Mouse (Mus musculus) liver, embryonic 11.5 days (tissue): ENCODE measurements around the gene Exoc2. TPM values are rescaled to one million over a fixed set of nuclear protein-coding genes. Genes with fewer than 3 reads are reported as not detected.
A peak's percentile ranks its signal among the peaks of the same experiment; 100 is the strongest.

ENCODE experiments used
- ATAC-seq: fragments of 200-750 bp; cut with Nextera tagmentation; replicated peaks from 2 replicates; pipeline ENCODE4 v1.8.0; 2017; ENCODE audit warnings: moderate number of reproducible peaks, mild to moderate bottlenecking, moderate TSS enrichment, moderate library complexity; ENCODE audit not compliant: low FRiP score
- DNase-seq: peaks from one replicate; pipeline ENCODE4 v3.0.0-alpha.2; 2017; ENCODE audit warnings: low spot score
- H3K27ac ChIP-seq: fragments of 300-500 bp; sonication (generic); 2 replicates; pipeline ENCODE4 v1.5.1; 2014; ENCODE audit warnings: mild to moderate bottlenecking, low read depth, low read length, control low read depth
- H3K27me3 ChIP-seq: fragments of 300-500 bp; sonication (generic); replicated peaks from 2 replicates; pipeline ENCODE4 v1.6.1; 2014; ENCODE audit warnings: low read length, mixed read lengths; ENCODE audit not compliant: control insufficient read depth, insufficient read depth
- H3K36me3 ChIP-seq: fragments of 300-500 bp; sonication (generic); 2 replicates; pipeline ENCODE4 v1.6.1; 2014; ENCODE audit warnings: mild to moderate bottlenecking, low read length, moderate library complexity, mixed read lengths; ENCODE audit not compliant: control insufficient read depth, insufficient read depth
- H3K4me1 ChIP-seq: fragments of 300-500 bp; sonication (generic); replicated peaks from 2 replicates; pipeline ENCODE4 v1.6.1; 2014; ENCODE audit warnings: low read length, mixed read lengths; ENCODE audit not compliant: control insufficient read depth, insufficient read depth
- H3K4me2 ChIP-seq: fragments of 300-500 bp; sonication (generic); 2 replicates; pipeline ENCODE4 v1.6.1; 2014; ENCODE audit warnings: mild to moderate bottlenecking, control low read depth, moderate library complexity
- H3K4me3 ChIP-seq: fragments of 300-500 bp; sonication (generic); 2 replicates; pipeline ENCODE4 v1.5.1; 2014; ENCODE audit warnings: low read depth, low read length, control low read depth
- H3K9ac ChIP-seq: fragments of 300-500 bp; sonication (generic); 2 replicates; pipeline ENCODE4 v1.6.1; 2014; ENCODE audit warnings: low read depth, low read length, control low read depth
- H3K9me3 ChIP-seq: fragments of 300-500 bp; sonication (generic); 2 replicates; pipeline ENCODE4 v1.6.1; 2016; ENCODE audit warnings: low read length, inconsistent platforms, mixed read lengths; ENCODE audit not compliant: control insufficient read depth
- WGBS: fragments of 180-500 bp; shearing (Covaris S2); extraction: QIAGEN DNeasy Blood & Tissue Kit; methylation state at CpG from one replicate; pipeline ENCODE4 v1.1.7; 2014; 5-methylcytosine and 5-hydroxymethylcytosine counted together
- polyA plus RNA-seq: library from polyadenylated mRNA; unstranded; fragments of >200 nt; fragmentation: Nextera tagmentation; extraction: Ambion mirVana; gene quantifications from 2 replicates; pipeline ENCODE4 v1.2.1, GENCODE M21; 2014

The Exoc2 gene
- polyA plus RNA-seq, 1 experiment from 2014 or later, result 28.4 TPM

- Histone ChIP-seq H3K9me3 (no peaks in the 10 kb centered on the region), H3K27ac (no peak overlapping the region), H3K4me3 (no peak overlapping the region), H3K4me2 (no peak overlapping the region), H3K27me3 (no peaks in the 10 kb centered on the region), H3K4me1 (no peaks in the 10 kb centered on the region), H3K9ac (no peak overlapping the region), H3K36me3 (no peaks in the 10 kb centered on the region)
- ATAC-seq, result no peak
- no peak for DNase-seq
- WGBS, result 89% methylated on average over 3 of the region's 3 CpGs
Observed at GRCm38 (mm10) chr13:30840700-30841099, 133.2 kb downstream of the Exoc2 start.

GRCm38 (mm10) chr13:30836342-30836741, 137.6 kb downstream of the Exoc2 start:
- Histone ChIP-seq H3K4me1 (no peaks in the 10 kb centered on the region; the same call in 1 of the 2 replicates), H3K4me2 (no peak overlapping the region), H3K4me3 (no peak overlapping the region), H3K27me3 (no peaks in the 10 kb centered on the region), H3K27ac (no peak overlapping the region), H3K9ac (no peak overlapping the region), H3K9me3 (no peaks in the 10 kb centered on the region), H3K36me3 (no peaks in the 10 kb centered on the region)
- ATAC-seq, result no peak
- 83% methylated on average over 1 of the region's 1 CpGs for WGBS
- DNase-seq, result no peak

GRCm38 (mm10) chr13:30834859-30835258, 139.0 kb downstream of the Exoc2 start:
- Histone ChIP-seq H3K9me3 (no peaks in the 10 kb centered on the region), H3K36me3 (no peaks in the 10 kb centered on the region), H3K4me2 (peak overlapping the region; percentile 48; the same call in 1 of the 2 replicates), H3K9ac (no peak overlapping the region), H3K4me1 (no peaks in the 10 kb centered on the region; the same call in 1 of the 2 replicates), H3K4me3 (0 out of 2 replicates have a peak overlapping the region, but pooled peaks have one; percentile 15), H3K27me3 (no peaks in the 10 kb centered on the region), H3K27ac (no peak overlapping the region)
- WGBS, result 79% methylated on average over 9 of the region's 9 CpGs
- DNase-seq, result no peak
- ATAC-seq, result no peak

- Histone ChIP-seq H3K4me2 (peak overlapping the region; percentile 48; the same call in 1 of the 2 replicates), H3K36me3 (no peaks in the 10 kb centered on the region), H3K4me3 (0 out of 2 replicates have a peak overlapping the region, but pooled peaks have one; percentile 15), H3K9ac (no peak overlapping the region), H3K27ac (no peak overlapping the region), H3K4me1 (no peaks in the 10 kb centered on the region; the same call in 1 of the 2 replicates), H3K27me3 (no peaks in the 10 kb centered on the region), H3K9me3 (no peaks in the 10 kb centered on the region)
- WGBS, result 52% methylated on average over 6 of the region's 6 CpGs
- DNase-seq (no peak), ATAC-seq (no peak)
Observed at GRCm38 (mm10) chr13:30834349-30834748, 139.5 kb downstream of the Exoc2 start.

GRCm38 (mm10) chr13:30833476-30834149, 140.3 kb downstream of the Exoc2 start:
- 58% methylated on average over 6 of the region's 6 CpGs for WGBS
- ATAC-seq, result no peak
- H3K9me3 ChIP-seq, result no peaks in the 10 kb centered on the region
- no peak overlapping the region for H3K4me3 ChIP-seq
- no peaks in the 10 kb centered on the region for H3K36me3 ChIP-seq
- H3K4me2 ChIP-seq, result no peak overlapping the region
- no peak overlapping the region for H3K9ac ChIP-seq
- H3K4me1 ChIP-seq, result no peaks in the 10 kb centered on the region; the same call in 1 of the 2 replicates
- DNase-seq, result no peak
- H3K27ac ChIP-seq, result no peak overlapping the region
- H3K27me3 ChIP-seq, result no peaks in the 10 kb centered on the region

- H3K4me3 ChIP-seq, result no peak overlapping the region
- DNase-seq (no peak), ATAC-seq (no peak)
- H3K36me3 ChIP-seq, result no peaks in the 10 kb centered on the region
- H3K9ac ChIP-seq, result no peak overlapping the region
- no peaks in the 10 kb centered on the region for H3K9me3 ChIP-seq
- 88% methylated on average over 6 of the region's 6 CpGs for WGBS
- H3K27ac ChIP-seq, result no peak overlapping the region
- H3K4me1 ChIP-seq, result no peaks in the 10 kb centered on the region; the same call in 1 of the 2 replicates
- H3K27me3 ChIP-seq, result no peaks in the 10 kb centered on the region
- H3K4me2 ChIP-seq, result no peak overlapping the region
Observed at GRCm38 (mm10) chr13:30831369-30831768, 142.5 kb downstream of the Exoc2 start.

GRCm38 (mm10) chr13:30826511-30826910, 147.4 kb downstream of the Exoc2 start:
- no peaks in the 10 kb centered on the region for H3K27me3 ChIP-seq
- H3K4me1 ChIP-seq, result no peaks in the 10 kb centered on the region
- no peak for ATAC-seq
- no peak overlapping the region for H3K27ac ChIP-seq
- no peak overlapping the region for H3K9ac ChIP-seq
- no peak for DNase-seq
- no peak overlapping the region for H3K4me3 ChIP-seq
- no peak overlapping the region for H3K4me2 ChIP-seq
- H3K36me3 ChIP-seq, result peaks cover 5% of the 10 kb centered on the region; the same call in 1 of the 2 replicates
- 93% methylated on average over 7 of the region's 7 CpGs for WGBS
- H3K9me3 ChIP-seq, result no peaks in the 10 kb centered on the region

- WGBS, result 77% methylated on average over 3 of the region's 3 CpGs
Observed at GRCm38 (mm10) chr13:30824903-30825302, 149.0 kb downstream of the Exoc2 start.

GRCm38 (mm10) chr13:30820555-30820954, 153.3 kb downstream of the Exoc2 start:
- no peak overlapping the region for H3K4me2 ChIP-seq
- H3K9me3 ChIP-seq, result no peaks in the 10 kb centered on the region
- H3K27ac ChIP-seq, result no peak overlapping the region
- H3K9ac ChIP-seq, result no peak overlapping the region
- ATAC-seq, result no peak
- no peak overlapping the region for H3K4me3 ChIP-seq
- WGBS, result 72% methylated on average over 7 of the region's 7 CpGs
- DNase-seq, result no peak
- peaks cover 7% of the 10 kb centered on the region; the same call in 1 of the 2 replicates for H3K36me3 ChIP-seq
- no peaks in the 10 kb centered on the region for H3K27me3 ChIP-seq
- H3K4me1 ChIP-seq, result no peaks in the 10 kb centered on the region

More at GRCm38 (mm10) chr13:30824903-30825302, 149.0 kb downstream of the Exoc2 start:
- Histone ChIP-seq H3K27ac (no peak overlapping the region), H3K27me3 (no peaks in the 10 kb centered on the region), H3K9me3 (no peaks in the 10 kb centered on the region), H3K4me1 (no peaks in the 10 kb centered on the region), H3K4me2 (no peak overlapping the region), H3K9ac (no peak overlapping the region), H3K36me3 (peaks cover 5% of the 10 kb centered on the region; the same call in 1 of the 2 replicates), H3K4me3 (no peak overlapping the region)
- no peak for DNase-seq
- ATAC-seq, result no peak
